20 mouse cellular contexts compared by ENCODE assay signal in the genomic region with DNA sequence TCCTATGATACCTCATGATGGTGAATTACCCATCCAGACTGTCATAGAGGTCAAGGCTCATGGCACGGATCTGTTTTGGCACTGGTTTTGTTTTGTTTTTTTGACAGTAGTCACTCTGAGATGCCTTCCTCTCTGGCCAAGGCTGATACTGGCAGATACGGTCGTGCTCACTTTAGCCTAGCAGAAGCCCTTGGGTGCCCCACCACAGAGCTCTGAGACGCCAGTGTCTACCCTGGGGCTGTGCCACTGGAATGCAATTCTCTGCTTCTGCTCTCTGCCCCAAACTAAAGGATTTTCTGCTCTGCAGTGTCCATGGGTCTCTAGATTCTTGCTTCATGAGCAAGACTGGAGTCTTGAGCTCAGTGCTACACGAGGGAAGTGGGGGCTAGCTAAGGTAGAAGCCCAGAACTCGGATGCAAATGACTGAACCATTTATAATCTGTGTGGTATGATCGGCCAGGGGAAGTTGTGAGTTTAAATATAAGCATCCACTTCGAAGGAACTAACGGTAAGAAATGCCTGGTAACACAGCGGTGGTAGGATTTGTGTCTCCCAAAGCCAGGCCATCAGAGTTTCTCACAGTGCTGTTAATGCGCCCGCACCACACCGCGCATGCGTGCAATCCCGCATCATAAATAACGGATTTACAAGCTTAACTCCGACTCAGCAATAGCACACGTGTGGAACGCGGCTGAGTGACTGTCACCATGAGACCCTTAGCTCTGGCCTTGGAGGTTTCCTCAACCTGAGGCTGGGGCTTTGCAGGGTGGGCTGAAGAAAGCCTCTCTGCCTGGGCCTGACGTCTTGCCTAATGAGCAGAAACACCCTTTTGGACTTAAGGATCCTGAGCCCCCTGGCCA.
DNase-seq lines count a peak whose midpoint lies in the region; ATAC-seq and TF ChIP-seq lines count a peak whose summit lies in the region.
"Had no signal": no experiment of that assay in that cellular context is flagged by ENCODE, and none has a peak within 500 bp of the region (broad histone marks: within the 10 kb centered on the region; RNA-seq: fewer than 3 reads in every experiment).

No protein-coding gene starts in this region.

- TF ChIP-seq POLR2A in CH12.LX (IDR thresholded peaks at IDR 0.05; ENCODE audit: low read depth, low read length), result peak; percentile 23; the same call in 1 of the 2 replicates
- TF ChIP-seq POLR2A in limb, embryonic 14.5 days (IDR thresholded peaks at IDR 0.05; ENCODE audit: borderline replicate concordance, extremely low read depth, insufficient read depth, insufficient read length), result no peak

- 86% methylated on average over 22 of the region's 22 CpGs for WGBS in midbrain, embryonic 14.5 days
- 87% methylated on average over 22 of the region's 22 CpGs for WGBS in midbrain, embryonic 13.5 days
- WGBS in limb, embryonic 14.5 days, result 63% methylated on average over 22 of the region's 22 CpGs
- WGBS in forebrain, postnatal 0 days, result 92% methylated on average over 22 of the region's 22 CpGs
- WGBS in forebrain, embryonic 12.5 days, result 91% methylated on average over 22 of the region's 22 CpGs

- TF ChIP-seq CTCF in CH12.LX (conservative IDR thresholded peaks at IDR 0.05 in 1 of 2, IDR thresholded peaks at IDR 0.05 in 1 of 2; ENCODE audit: low read depth in 2 of 2, low read length in 2 of 2), result no peak
- TF ChIP-seq CTCF in forebrain, postnatal 0 days (IDR thresholded peaks at IDR 0.05; ENCODE audit: low read depth), result no peak

- dilution Hi-C loops in CH12.LX (cut with MboI; ENCODE audit: extremely low pct_ligation_motif_present, extremely low pct_unique_long_range_greater_than_20kb, low sequenced_read_pairs), result no loop called here

- in situ Hi-C loops in CH12.LX (cut with MboI; ENCODE audit: low pct_ligation_motif_present, low pct_unique_long_range_greater_than_20kb, low sequenced_read_pairs), result loop anchor here (5.0 kb wide), 1 partner anchor 123 kb away; no protein-coding TSS in a partner anchor

- no peaks in the 10 kb centered on the region for H3K36me3 ChIP-seq in midbrain, embryonic 14.5 days (ENCODE audit: control insufficient read depth, insufficient read depth, low read length)
- H3K36me3 ChIP-seq in midbrain, embryonic 13.5 days, result no peaks in the 10 kb centered on the region
- H3K36me3 ChIP-seq in CH12.LX (replicated peaks in 1 of 2; ENCODE audit: control insufficient read depth in 1 of 2, insufficient read depth in 1 of 2, low read length in 1 of 2), result no peaks in the 10 kb centered on the region
- H3K36me3 ChIP-seq in limb, embryonic 14.5 days (ENCODE audit: control insufficient read depth, insufficient read depth, low read length), result no peaks in the 10 kb centered on the region
- H3K36me3 ChIP-seq in forebrain, postnatal 0 days (ENCODE audit: insufficient read depth), result no peaks in the 10 kb centered on the region
- no peaks in the 10 kb centered on the region for H3K36me3 ChIP-seq in forebrain, embryonic 12.5 days (replicated peaks)
- H3K36me3 ChIP-seq: forebrain, embryonic 10.5 days; heart, embryonic 13.5 days; hindbrain, embryonic 15.5 days; intestine, embryonic 15.5 days had no signal

- DNase-seq in midbrain, embryonic 14.5 days, result peak; percentile 23
- peak; percentile 81 for DNase-seq in CH12.LX (ENCODE audit: extremely low read depth)
- no peak for DNase-seq in limb, embryonic 14.5 days (ENCODE audit: low spot score)
- DNase-seq in forebrain, postnatal 0 days, result no peak
- DNase-seq in c-Kit-positive CD71-positive TER-119-positive erythroid progenitor cells, embryonic 14.5 days (ENCODE audit: low spot score), result no peak
- DNase-seq: adrenal gland, adult 2 months; cerebellum, adult 11-12 months; cerebellum, postnatal 14 days; embryo, embryonic 11 days; gastrocnemius, adult 2 months; kidney, postnatal 36 days; lung, postnatal 10 days; right cerebral cortex, postnatal 25 days had no signal

- H3K27ac ChIP-seq in midbrain, embryonic 14.5 days (replicated peaks; ENCODE audit: low read depth, low read length), result no peak overlapping the region
- H3K27ac ChIP-seq in midbrain, embryonic 13.5 days, result no peak overlapping the region
- no peak overlapping the region for H3K27ac ChIP-seq in CH12.LX (ENCODE audit: insufficient read depth, low read depth)
- no peak overlapping the region for H3K27ac ChIP-seq in limb, embryonic 14.5 days (replicated peaks; ENCODE audit: low read depth, low read length)
- H3K27ac ChIP-seq in forebrain, postnatal 0 days (ENCODE audit: low read depth, low read length), result no peak overlapping the region
- H3K27ac ChIP-seq in forebrain, embryonic 12.5 days, result no peak overlapping the region
- H3K27ac ChIP-seq: forebrain, embryonic 10.5 days; gastrocnemius, adult 2 months; heart, embryonic 13.5 days; hindbrain, embryonic 15.5 days; intestine, embryonic 15.5 days had no signal

- no peaks in the 10 kb centered on the region for H3K9me3 ChIP-seq in midbrain, embryonic 14.5 days (ENCODE audit: control insufficient read depth, low read length)
- no peaks in the 10 kb centered on the region for H3K9me3 ChIP-seq in midbrain, embryonic 13.5 days
- H3K9me3 ChIP-seq in CH12.LX (replicated peaks; ENCODE audit: low read length), result no peaks in the 10 kb centered on the region
- no peaks in the 10 kb centered on the region for H3K9me3 ChIP-seq in limb, embryonic 14.5 days (ENCODE audit: control insufficient read depth, low read length)
- H3K9me3 ChIP-seq in forebrain, postnatal 0 days (ENCODE audit: low read length), result no peaks in the 10 kb centered on the region
- H3K9me3 ChIP-seq in forebrain, embryonic 12.5 days, result no peaks in the 10 kb centered on the region
- H3K9me3 ChIP-seq: forebrain, embryonic 10.5 days; heart, embryonic 13.5 days; hindbrain, embryonic 15.5 days; intestine, embryonic 15.5 days had no signal

- H3K4me3 ChIP-seq in midbrain, embryonic 14.5 days (replicated peaks; ENCODE audit: low read depth, low read length), result no peak overlapping the region
- H3K4me3 ChIP-seq in midbrain, embryonic 13.5 days (replicated peaks), result no peak overlapping the region
- H3K4me3 ChIP-seq in CH12.LX (replicated peaks in 1 of 3; ENCODE audit: low read depth in 2 of 3, low read length in 2 of 3, poor library complexity in 1 of 3), result peak overlapping the region in 1 of 3 experiments; percentile 48
- no peak overlapping the region for H3K4me3 ChIP-seq in limb, embryonic 14.5 days (replicated peaks; ENCODE audit: low read length)
- H3K4me3 ChIP-seq in forebrain, postnatal 0 days (ENCODE audit: low read depth, low read length), result no peak overlapping the region
- no peak overlapping the region for H3K4me3 ChIP-seq in forebrain, embryonic 12.5 days (replicated peaks)
- H3K4me3 ChIP-seq: forebrain, embryonic 10.5 days; gastrocnemius, adult 2 months; heart, embryonic 13.5 days; hindbrain, embryonic 15.5 days; intestine, embryonic 15.5 days had no signal

- H3K27me3 ChIP-seq in midbrain, embryonic 14.5 days (ENCODE audit: control insufficient read depth, insufficient read depth, low read length), result no peaks in the 10 kb centered on the region
- no peaks in the 10 kb centered on the region for H3K27me3 ChIP-seq in midbrain, embryonic 13.5 days
- no peaks in the 10 kb centered on the region for H3K27me3 ChIP-seq in CH12.LX (replicated peaks)
- no peaks in the 10 kb centered on the region for H3K27me3 ChIP-seq in limb, embryonic 14.5 days (ENCODE audit: control insufficient read depth, insufficient read depth, low read length)
- H3K27me3 ChIP-seq in forebrain, postnatal 0 days (ENCODE audit: insufficient read depth, low read length), result no peaks in the 10 kb centered on the region
- no peaks in the 10 kb centered on the region for H3K27me3 ChIP-seq in forebrain, embryonic 12.5 days
- H3K27me3 ChIP-seq: heart, embryonic 13.5 days; hindbrain, embryonic 15.5 days; intestine, embryonic 15.5 days had no signal

- TF ChIP-seq EP300 in CH12.LX (IDR thresholded peaks at IDR 0.05; ENCODE audit: low read length), result no peak

- H3K9ac ChIP-seq in midbrain, embryonic 14.5 days (replicated peaks; ENCODE audit: low read length), result no peak overlapping the region
- no peak overlapping the region for H3K9ac ChIP-seq in midbrain, embryonic 13.5 days (replicated peaks)
- no peak overlapping the region for H3K9ac ChIP-seq in CH12.LX (ENCODE audit: insufficient read depth, low read depth)
- H3K9ac ChIP-seq in limb, embryonic 14.5 days (ENCODE audit: low read depth, low read length, severe bottlenecking), result no peak overlapping the region
- no peak overlapping the region for H3K9ac ChIP-seq in forebrain, postnatal 0 days
- H3K9ac ChIP-seq in forebrain, embryonic 12.5 days, result no peak overlapping the region
- H3K9ac ChIP-seq: heart, embryonic 13.5 days; hindbrain, embryonic 15.5 days; intestine, embryonic 15.5 days had no signal

- H3K4me2 ChIP-seq in midbrain, embryonic 14.5 days (ENCODE audit: low read length), result no peak overlapping the region
- no peak overlapping the region for H3K4me2 ChIP-seq in midbrain, embryonic 13.5 days (replicated peaks)
- no peak overlapping the region for H3K4me2 ChIP-seq in CH12.LX (ENCODE audit: insufficient read depth, low read depth, poor library complexity, severe bottlenecking)
- peak overlapping the region; percentile 18; the same call in 1 of the 2 replicates for H3K4me2 ChIP-seq in limb, embryonic 14.5 days (replicated peaks; ENCODE audit: low read depth, low read length, severe bottlenecking)
- no peak overlapping the region for H3K4me2 ChIP-seq in forebrain, postnatal 0 days (ENCODE audit: low read depth)
- no peak overlapping the region for H3K4me2 ChIP-seq in forebrain, embryonic 12.5 days
- H3K4me2 ChIP-seq: heart, embryonic 13.5 days; hindbrain, embryonic 15.5 days; intestine, embryonic 15.5 days had no signal

- no peak for TF ChIP-seq RAD21 in CH12.LX (IDR thresholded peaks at IDR 0.05; ENCODE audit: low read depth, low read length)

- ATAC-seq in midbrain, embryonic 14.5 days (ENCODE audit: low FRiP score, low TSS enrichment), result no peak
- ATAC-seq in midbrain, embryonic 13.5 days, result no peak
- ATAC-seq in limb, embryonic 14.5 days (ENCODE audit: low FRiP score, low read depth), result peak; percentile 19; the same call in 1 of the 2 replicates
- ATAC-seq in neutrophil, adult 5-6 weeks (ENCODE audit: extremely low read depth, insufficient number of reproducible peaks, low FRiP score, poor library complexity, severe bottlenecking), result peak; percentile 57
- ATAC-seq in forebrain, postnatal 0 days, result no peak
- no peak for ATAC-seq in forebrain, embryonic 12.5 days (ENCODE audit: low FRiP score)
- ATAC-seq: intestine, embryonic 15.5 days had no signal

- no peaks in the 10 kb centered on the region for H3K79me2 ChIP-seq in CH12.LX (replicated peaks; ENCODE audit: control insufficient read depth, extremely low read depth, insufficient read depth, poor library complexity, severe bottlenecking)

- H3K4me1 ChIP-seq in midbrain, embryonic 14.5 days (ENCODE audit: control insufficient read depth, insufficient read depth, low read length), result no peaks in the 10 kb centered on the region
- peaks cover 9% of the 10 kb centered on the region for H3K4me1 ChIP-seq in midbrain, embryonic 13.5 days (replicated peaks)
- H3K4me1 ChIP-seq in CH12.LX (ENCODE audit: control insufficient read depth in 1 of 2, insufficient read depth in 2 of 2), result peaks cover 17 to 96% of the 10 kb centered on the region in 2 experiments
- H3K4me1 ChIP-seq in limb, embryonic 14.5 days (ENCODE audit: control insufficient read depth, insufficient read depth, low read length), result peaks cover 4% of the 10 kb centered on the region; the same call in 1 of the 2 replicates
- H3K4me1 ChIP-seq in forebrain, postnatal 0 days (ENCODE audit: insufficient read depth), result 0 out of 2 replicates have a peak, but pooled peaks cover 3% of the 10 kb centered on the region
- H3K4me1 ChIP-seq in forebrain, embryonic 12.5 days, result peaks cover 7% of the 10 kb centered on the region; the same call in 1 of the 2 replicates
- H3K4me1 ChIP-seq: heart, embryonic 13.5 days; hindbrain, embryonic 15.5 days; intestine, embryonic 15.5 days had no signal

Comparison
In these comparisons a context has a peak if more than half of its experiments do, and no peak if none do; other contexts are left out.
1. ATAC-seq: peak in limb, embryonic 14.5 days (single experiment) and neutrophil, adult 5-6 weeks (single experiment); none in midbrain, embryonic 14.5 days (single experiment), midbrain, embryonic 13.5 days (single experiment), forebrain, postnatal 0 days (single experiment) and forebrain, embryonic 12.5 days (single experiment).
2. DNase-seq: peak in midbrain, embryonic 14.5 days (single experiment) and CH12.LX (single experiment); none in limb, embryonic 14.5 days (single experiment), forebrain, postnatal 0 days (single experiment) and c-Kit-positive CD71-positive TER-119-positive erythroid progenitor cells, embryonic 14.5 days (single experiment).